Mouse (Mus musculus) cortical plate, adult 2 months (tissue): ENCODE data around the gene Ttf2.

ENCODE experiments used
- CTCF ChIP-seq: fragments of 200-500 bp; IDR thresholded peaks from 2 replicates; pipeline ENCODE4 v1.5.1; 2011; ENCODE audit warnings: mild to moderate bottlenecking, control low read depth, low read length; ENCODE audit not compliant: insufficient read depth; ENCODE audit errors: extremely low read depth
- POLR2A ChIP-seq: fragments of 200-500 bp; IDR thresholded peaks from 2 replicates; pipeline ENCODE4 v1.6.1; 2011; ENCODE audit warnings: mild to moderate bottlenecking, low read length, control low read depth; ENCODE audit not compliant: insufficient read depth; ENCODE audit errors: extremely low read depth

DNA sequence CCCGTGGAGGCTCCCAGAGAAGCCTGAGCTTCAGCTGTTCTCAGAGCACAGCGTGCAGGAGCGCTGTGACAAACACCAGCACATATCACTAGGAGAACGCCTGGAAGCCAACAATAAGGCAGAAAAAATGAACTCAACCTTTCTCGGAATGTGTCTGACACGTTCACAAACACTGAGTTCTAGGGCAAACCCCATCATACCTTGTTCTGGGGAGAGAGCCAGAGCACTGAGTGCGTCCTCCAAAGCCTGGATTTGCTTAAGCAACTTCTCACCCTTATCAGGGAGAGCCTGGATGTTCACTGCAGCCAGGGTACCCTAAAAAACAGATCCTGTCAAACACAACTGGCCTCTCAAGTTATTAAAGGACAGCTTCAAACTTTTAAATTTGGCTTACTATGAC, 8.0 kb downstream of the Ttf2 start:
- TF ChIP-seq CTCF = no peak
- no peak for TF ChIP-seq POLR2A
